Mouse (Mus musculus) urinary bladder, postnatal 4 days (tissue): ENCODE measurements at regions not wholly inside any gene's neighbourhood (a gene's known extent, or its start where the extent isn't known, plus 50 kb on each side); places are given as distances from the start of the nearest gene placed in this dataset.

Source experiments
- DNase-seq, 2 experiments: peaks; one replicate each; pipeline ENCODE4 v3.0.0; 2021 to 2022; ENCODE audit warnings: low spot score in 2 of 2

- peak in 1 of 2 experiments; percentile 9 for DNase-seq
Observed at GRCm38 (mm10) chr3:52196936-52197246, 71.2 kb upstream of the Foxo1 start.

GRCm38 (mm10) chr3:52197982-52198750 is 70.0 kb upstream of the Foxo1 start:
- DNase-seq, result peak in 1 of 2 experiments; percentile 48

GRCm38 (mm10) chr3:52198751-52199738 is 69.1 kb upstream of the Foxo1 start:
- DNase-seq, result peak in 1 of 2 experiments; percentile 20

GRCm38 (mm10) chr3:52200106-52200505 is 68.0 kb upstream of the Foxo1 start:
- peak in 1 of 2 experiments; percentile 11 for DNase-seq

- peak in 1 of 2 experiments; percentile 12 for DNase-seq
Observed at GRCm38 (mm10) chr3:52210556-52211302, 57.4 kb upstream of the Foxo1 start.

GRCm38 (mm10) chr3:52211303-52211695 is 56.8 kb upstream of the Foxo1 start:
- no peak for DNase-seq

- peak in 1 of 2 experiments; percentile 9 for DNase-seq
Observed at GRCm38 (mm10) chr3:52214114-52214513, 54.0 kb upstream of the Foxo1 start.

- peak in 1 of 2 experiments; percentile 8 for DNase-seq
Observed at GRCm38 (mm10) chr3:52215083-52215482, 53.1 kb upstream of the Foxo1 start.
